Mouse (Mus musculus) spleen, postnatal 4 days (tissue): ENCODE results near the gene St3gal3.

ENCODE experiments used
- DNase-seq, 2 experiments: peaks; one replicate each; pipeline ENCODE4 v3.0.0; 2022; ENCODE audit warnings: low spot score in 2 of 2

The St3gal3 gene

GRCm38 (mm10) chr4:118141511-118141910, 6.8 kb upstream of the St3gal3 start:
- DNase-seq, result no peak

- DNase-seq, result no peak
Observed at GRCm38 (mm10) chr4:118138891-118139290, 4.2 kb upstream of the St3gal3 start.

GRCm38 (mm10) chr4:118137857-118138256, 3.1 kb upstream of the St3gal3 start:
- DNase-seq, result no peak

GRCm38 (mm10) chr4:118137311-118137710, 2.6 kb upstream of the St3gal3 start:
- no peak for DNase-seq

- no peak for DNase-seq
Observed at GRCm38 (mm10) chr4:118135414-118135813, 700 bp upstream of the St3gal3 start.

- no peak for DNase-seq
Observed at GRCm38 (mm10) chr4:118131329-118131728, 3.4 kb downstream of the St3gal3 start.

GRCm38 (mm10) chr4:118123030-118123704, 11.5 kb downstream of the St3gal3 start:
- no peak for DNase-seq

GRCm38 (mm10) chr4:118122078-118122477, 12.6 kb downstream of the St3gal3 start:
- no peak for DNase-seq

- DNase-seq, result no peak
Observed at GRCm38 (mm10) chr4:118117565-118117964, 17.1 kb downstream of the St3gal3 start.

- no peak for DNase-seq
Observed at GRCm38 (mm10) chr4:118116098-118116497, 18.6 kb downstream of the St3gal3 start.

- DNase-seq, result no peak
Observed at GRCm38 (mm10) chr4:118115132-118115531, 19.6 kb downstream of the St3gal3 start.

GRCm38 (mm10) chr4:118112601-118113000, 22.1 kb downstream of the St3gal3 start:
- no peak for DNase-seq

GRCm38 (mm10) chr4:118109649-118110048, 25.1 kb downstream of the St3gal3 start:
- DNase-seq, result peak in 1 of 2 experiments; percentile 24

GRCm38 (mm10) chr4:118108779-118109178, 25.9 kb downstream of the St3gal3 start:
- DNase-seq, result peak; percentile 50 to 70

- peak; percentile 74 to 78 for DNase-seq
Observed at GRCm38 (mm10) chr4:118105256-118106053, 29.3 kb downstream of the St3gal3 start.

GRCm38 (mm10) chr4:118103280-118103830, 31.4 kb downstream of the St3gal3 start:
- no peak for DNase-seq

- no peak for DNase-seq
Observed at GRCm38 (mm10) chr4:118101497-118101896, 33.2 kb downstream of the St3gal3 start.

- no peak for DNase-seq
Observed at GRCm38 (mm10) chr4:118099637-118100364, 34.9 kb downstream of the St3gal3 start.

- no peak for DNase-seq
Observed at GRCm38 (mm10) chr4:118098571-118098970, 36.1 kb downstream of the St3gal3 start.

- DNase-seq, result no peak
Observed at GRCm38 (mm10) chr4:118096069-118096468, 38.6 kb downstream of the St3gal3 start.

GRCm38 (mm10) chr4:118092784-118093457, 41.8 kb downstream of the St3gal3 start:
- no peak for DNase-seq
